Mouse (Mus musculus) lung, postnatal 4 days (tissue): ENCODE data around the gene Ptpa.
"Not testable (repeated sequence)": the region's sequence is repeated elsewhere in the genome, so short reads cannot be mapped to it uniquely, and the experiment has no call there.

Source experiments
- DNase-seq, 2 experiments: peaks; one replicate each; pipeline ENCODE4 v3.0.0; 2021

Ptpa gene

DNA sequence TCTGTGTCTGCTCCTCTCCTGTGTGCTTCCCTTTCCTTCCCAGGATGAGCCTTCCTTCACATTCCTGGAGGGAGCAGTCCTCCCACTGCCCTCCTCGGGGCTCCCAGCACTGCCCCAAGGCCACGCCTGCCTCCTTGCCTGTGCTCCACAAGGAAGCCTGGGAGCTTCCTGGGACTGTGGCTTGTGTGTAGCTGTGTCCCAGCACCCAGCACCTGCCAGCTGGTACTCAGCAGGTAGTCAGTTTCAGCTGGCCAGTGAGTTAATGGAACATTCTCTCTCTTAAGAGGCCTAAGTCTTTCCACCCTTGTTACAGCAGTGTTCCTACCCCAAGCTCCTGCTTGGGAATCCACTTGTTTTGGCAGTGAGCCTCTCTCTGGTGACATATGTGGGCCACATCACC lies 13.0 kb upstream of the Ptpa start:
- DNase-seq: no peak

DNA sequence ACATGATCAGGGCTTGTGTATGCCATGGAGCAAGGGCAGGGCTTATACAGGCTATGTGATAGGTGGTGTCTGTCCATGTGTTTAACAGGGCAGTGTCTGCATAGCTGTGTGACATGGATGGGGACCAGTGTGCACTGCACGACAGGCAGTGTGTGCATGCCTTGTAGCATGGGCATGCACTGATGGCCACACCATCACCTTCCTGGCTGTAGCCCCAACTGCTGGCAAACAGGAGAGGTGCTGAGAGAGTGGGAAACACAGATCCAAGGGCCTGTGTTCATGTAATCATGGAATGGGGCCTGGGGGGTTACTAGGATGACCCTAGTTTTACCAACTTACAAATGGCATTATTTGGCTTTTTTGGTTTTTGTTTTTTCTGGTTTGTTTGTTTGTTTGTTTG lies 12.0 kb upstream of the Ptpa start:
- no peak for DNase-seq

DNA sequence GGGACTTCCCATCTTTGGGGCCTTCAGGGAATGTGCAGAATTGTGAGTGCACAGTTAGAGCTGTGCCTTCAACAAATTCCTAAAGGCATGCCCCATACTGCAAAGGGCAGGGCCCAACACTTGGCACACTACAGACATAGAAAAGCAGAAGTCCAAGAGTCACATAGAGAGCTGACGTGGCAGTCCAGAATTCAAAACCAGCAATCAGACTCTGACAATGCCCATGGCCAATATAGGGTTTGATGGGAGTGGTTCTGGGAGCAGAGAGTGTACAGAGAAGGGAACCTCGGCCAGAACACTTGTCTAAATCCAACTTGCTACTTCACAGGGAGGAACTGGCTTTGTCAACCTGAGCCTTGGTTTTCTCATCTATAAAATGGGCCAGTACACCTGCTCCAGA lies 8.6 kb upstream of the Ptpa start:
- DNase-seq: no peak

DNA sequence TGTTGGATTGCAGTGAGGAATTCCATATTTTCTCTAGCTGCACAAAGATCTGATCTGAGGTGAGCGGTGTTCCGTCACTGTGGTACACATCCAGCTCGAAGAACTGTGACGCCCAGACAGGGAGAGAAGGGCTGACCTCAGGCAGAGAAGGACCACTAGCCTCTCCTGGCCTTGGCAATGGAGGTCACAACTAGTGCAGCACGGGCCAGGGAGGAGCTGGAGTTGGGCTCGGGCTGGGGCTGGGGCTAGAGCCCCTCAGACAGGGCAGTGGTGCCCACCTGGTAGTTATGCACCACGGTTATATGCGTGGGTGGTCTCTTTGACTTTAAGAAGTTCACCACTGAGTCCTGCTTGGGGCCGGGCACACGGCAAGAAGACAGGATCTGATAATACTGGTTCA lies 8.1 kb upstream of the Ptpa start:
- no peak for DNase-seq

DNA sequence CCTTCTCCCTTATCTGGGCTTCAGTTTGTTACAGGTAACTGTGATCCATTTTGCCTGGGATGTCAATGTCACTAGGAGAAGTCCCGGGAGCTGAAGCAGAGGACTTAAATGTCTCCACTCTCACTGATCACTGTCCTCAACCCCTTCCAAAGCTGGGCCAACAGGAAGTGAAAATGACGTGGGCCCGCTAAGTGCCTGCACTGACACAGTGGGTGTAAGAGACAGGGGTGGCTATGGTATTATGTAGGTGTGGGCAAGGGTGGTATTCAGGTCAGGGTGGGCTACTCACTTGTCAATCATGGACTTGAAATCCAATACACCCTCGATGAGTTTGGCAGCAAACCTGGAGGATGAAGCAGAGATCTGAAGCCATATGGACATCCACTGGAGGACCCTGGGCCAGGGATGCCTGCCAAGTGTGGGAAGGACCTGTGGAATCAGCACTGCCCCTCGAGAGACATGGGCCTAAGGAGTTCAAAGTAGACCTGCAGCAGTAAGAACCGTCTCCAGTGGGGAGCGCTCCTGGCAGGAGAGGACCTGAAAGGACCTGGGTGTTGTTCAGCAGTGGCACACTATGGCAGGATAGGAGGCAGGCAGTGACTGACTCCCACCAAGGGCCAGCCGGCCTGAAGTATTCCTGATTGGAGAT lies 7.3 kb upstream of the Ptpa start:
- no peak for DNase-seq

DNA sequence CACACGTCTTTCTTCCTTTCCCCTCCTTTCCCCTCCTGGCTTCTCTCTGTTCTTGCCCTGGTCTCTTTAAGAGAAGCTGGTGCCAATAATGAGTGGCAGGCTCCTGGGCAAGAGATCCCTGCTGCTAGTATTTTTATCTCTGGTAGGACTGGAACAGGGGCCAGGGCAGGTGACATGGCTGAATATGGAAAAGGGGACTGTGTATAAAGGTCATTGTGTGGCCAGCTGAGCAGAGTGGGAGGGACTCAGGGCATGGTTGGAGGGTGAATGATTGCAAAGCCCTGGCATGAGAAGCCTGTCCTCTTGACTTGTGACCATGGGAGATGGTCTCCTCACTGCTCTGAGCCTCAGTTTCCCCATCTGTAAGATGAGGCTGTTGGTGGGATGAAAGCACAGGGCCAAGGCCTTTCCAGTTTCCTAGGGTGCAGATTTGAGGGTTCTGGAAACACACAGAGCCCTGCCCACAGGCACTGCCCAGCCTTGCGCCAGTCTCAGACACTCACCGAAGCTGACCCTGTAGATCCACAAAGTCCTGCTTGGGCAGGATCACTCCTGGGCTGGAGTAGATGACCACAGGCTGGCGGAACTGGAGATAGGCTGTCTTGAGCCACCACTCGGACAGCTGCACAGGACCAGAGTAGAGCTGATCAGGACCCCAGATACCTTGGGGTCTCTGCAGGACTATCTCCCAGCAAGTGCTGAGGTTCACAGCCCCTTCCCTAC lies 6.2 kb upstream of the Ptpa start:
- no peak for DNase-seq

DNA sequence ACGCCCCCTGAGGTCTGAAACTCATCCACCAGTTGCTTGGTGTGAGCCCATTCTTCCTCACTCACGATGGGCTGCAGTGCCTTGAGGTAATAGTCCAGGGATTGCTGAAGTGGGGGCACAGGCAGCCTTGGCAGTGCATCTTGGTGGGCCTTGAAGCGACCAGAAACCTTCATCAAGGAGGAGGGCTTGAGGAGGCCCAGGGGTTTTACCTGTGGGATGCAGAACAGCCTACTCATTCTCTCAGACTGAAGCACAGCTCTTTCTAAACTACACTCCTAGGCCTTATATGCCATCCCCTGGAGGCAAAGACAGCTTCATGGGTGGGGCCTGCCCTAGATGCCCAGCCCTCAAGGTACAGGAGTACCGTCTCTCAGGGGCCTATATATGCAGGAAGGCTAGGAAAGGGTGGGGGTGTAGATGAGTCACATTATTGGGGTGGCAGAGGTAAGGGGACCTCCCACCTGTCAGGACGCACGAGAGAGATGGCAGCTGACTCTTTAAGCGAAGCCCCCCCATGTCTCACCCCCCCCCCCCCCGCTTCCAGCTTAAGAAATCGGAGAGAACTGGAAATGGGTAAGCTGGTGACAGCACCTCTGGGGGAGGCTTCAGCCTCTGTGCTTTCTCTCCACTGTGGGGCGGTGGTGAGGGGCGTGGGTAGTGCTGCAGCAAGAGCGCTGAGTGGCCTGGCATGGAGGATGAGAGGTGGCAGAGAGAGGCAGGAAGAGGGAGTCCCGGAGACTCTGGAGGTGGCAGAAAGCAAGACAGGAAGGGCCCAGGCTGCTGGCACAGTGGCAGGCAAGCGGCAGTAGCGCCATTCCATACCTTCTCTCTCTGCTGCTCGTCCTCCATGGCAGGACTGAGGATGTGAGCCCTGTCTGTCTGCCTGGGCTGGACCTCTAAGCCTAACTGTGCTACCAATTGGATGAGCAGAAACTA lies 2.5 kb upstream of the Ptpa start:
- no peak for DNase-seq

DNA sequence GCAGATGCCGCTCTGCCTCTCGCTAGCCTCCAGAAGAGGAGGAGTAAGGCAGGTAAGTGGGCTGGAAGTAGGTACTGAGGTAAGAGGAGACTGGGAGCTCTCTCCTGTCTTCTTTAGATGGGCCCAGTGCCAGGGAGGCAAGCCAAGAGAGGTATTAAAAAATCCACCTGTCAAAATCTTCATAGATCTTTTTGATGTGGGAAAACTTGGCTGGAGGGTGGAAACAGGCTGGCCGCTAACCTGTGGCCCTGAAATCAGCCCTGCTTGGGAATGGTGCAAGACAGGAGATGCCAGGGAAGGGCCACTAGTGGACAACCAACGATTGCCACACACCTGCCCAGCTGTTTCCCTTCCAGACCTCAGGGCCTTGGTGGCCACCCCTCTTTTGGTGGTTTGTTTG lies 1.7 kb upstream of the Ptpa start:
- peak; percentile 36 for DNase-seq

DNA sequence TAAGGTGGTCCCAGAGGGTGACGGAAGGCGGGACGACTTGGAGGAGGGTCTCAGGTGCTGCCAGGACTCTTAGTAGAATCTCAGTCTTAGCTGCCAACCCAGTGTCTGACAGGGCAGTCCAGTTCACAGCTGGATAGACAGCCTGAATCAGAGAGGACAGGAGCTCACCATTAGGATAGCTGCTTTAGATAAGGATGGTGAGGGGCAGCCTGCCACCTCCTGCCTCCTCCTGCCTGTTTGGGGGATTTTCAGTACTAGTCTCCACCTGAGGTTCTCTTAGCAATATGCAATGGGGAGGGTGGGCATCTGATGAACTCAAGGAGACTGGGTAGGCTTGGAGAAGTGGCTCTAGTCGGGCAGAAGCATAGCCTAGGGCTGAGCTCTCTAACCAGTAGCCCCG lies 1.2 kb upstream of the Ptpa start:
- no peak for DNase-seq

DNA sequence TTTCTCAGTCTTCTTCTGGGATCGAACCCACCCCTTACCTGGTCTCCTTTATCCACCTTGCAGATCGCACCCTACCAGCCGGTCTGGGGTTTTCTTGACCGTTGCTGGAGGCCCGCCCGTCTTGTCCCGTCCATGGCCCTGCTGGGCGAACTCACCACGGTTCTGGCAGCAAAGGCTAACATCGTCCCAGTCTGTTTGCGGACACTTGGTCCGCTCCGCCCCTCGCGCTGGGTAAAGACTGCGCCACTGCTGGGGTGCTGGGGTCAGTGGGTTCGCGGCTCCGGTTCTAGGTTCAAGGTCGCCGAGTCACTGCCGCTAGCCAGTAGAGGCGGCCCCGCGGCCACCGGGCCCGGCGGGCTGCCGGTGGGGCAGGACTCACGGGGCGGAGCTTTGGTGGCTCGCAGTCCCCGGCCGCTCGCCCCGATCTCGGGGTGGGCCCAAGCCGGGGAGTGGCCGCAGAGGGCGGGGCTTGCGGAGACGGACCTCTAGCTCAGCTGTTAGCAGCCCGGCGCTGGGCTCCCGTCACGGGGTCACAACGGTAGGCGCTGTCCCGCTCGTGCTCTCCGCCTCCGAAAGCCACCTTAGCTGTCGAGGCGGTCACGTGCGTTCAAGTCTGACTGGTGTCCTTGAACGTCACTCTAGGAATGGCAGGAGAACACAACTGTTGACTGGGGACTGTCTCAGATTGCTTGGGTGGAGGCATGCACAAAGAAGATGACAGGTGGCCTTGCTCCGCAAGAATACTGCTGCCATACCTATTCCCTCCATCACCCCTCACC lies 493 bp upstream of the Ptpa start, which contains the start of gene Crat:
TSS of gene Crat (minus strand) at position 657 of the 779 bp plus-strand sequence.
- DNase-seq: peak; percentile 94 to 97

DNA sequence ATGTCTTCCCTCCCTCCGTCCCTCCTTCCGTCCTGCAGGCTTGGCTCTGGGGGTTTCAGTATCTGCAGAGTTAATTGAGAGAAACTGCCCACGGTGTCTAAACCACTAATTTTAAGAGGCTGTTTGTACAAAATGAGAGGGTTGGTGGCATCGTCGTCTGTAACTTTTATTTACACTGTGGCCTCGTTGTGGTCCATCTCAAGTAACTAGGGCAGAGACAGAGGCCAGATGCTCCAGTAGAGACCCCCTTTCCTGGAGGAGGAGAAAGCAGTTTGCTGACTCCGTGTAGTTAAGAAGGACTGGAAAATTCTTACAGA lies 768 bp downstream of the Ptpa start:
- DNase-seq: no peak

DNA sequence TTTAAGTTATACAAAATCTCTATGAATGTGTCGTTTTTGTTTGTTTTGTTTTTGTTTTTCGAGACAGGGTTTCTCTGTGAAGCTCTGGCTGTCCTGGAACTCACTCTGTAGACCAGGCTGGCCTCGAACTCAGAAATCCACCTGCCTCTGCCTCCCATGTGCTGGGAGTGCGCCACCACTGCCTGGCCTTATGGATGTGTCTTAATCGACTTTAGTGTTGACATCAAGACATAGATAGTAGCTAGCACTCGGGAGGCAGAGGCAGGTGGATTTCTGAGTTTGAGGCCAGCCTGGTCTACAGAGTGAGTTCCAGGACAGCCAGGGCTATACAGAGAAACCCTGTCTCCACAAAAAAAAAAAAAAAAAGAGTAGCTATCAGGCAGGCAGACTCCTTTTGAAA lies 1.3 kb downstream of the Ptpa start:
- not testable (repeated sequence) for DNase-seq

DNA sequence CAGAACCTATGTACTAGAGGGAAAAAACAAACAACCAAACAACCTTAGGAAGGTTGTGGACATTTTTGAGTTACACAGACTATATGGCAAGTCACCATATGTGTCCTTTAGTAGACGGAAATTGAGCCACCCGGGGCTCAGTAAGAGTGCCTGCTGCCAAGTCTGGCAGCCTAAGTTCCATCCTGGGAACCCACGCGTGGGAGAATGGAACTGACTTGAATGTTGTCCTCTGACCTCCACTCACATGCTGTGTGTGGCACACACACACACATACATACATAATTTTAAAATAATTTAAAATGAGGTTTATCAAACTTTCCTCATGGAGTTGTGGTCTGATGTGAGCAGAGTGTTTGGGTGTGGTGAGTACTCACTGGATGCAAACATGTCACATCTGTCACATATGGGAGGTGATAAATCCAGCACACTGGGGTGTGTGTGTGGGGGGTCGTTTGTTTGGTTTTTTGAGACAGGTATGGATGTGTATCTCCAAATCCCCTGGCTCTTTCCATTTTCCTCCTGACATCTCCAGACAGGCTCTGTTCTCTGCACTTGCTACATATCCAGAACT lies 1.8 kb downstream of the Ptpa start:
- no peak for DNase-seq

DNA sequence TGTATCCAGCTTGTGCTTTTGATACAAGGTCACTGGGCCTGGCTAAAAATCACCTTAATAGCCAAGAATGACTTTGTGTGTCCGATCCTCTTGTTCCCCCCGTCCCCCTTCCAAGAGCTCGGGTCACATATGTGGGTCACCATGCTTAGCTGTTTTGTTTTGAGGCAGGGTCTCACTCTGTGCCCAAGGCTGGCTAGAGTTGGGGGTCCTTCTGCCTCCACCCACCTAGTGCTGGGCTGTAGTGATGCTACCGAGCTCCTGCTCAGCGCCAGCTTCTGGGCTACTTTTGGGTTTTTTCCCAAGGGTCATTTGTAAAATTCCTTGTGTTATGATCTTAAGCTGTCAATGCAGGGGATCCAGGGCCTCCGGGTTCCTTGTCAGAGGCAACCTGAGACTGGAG lies 2.4 kb downstream of the Ptpa start:
- DNase-seq: no peak

DNA sequence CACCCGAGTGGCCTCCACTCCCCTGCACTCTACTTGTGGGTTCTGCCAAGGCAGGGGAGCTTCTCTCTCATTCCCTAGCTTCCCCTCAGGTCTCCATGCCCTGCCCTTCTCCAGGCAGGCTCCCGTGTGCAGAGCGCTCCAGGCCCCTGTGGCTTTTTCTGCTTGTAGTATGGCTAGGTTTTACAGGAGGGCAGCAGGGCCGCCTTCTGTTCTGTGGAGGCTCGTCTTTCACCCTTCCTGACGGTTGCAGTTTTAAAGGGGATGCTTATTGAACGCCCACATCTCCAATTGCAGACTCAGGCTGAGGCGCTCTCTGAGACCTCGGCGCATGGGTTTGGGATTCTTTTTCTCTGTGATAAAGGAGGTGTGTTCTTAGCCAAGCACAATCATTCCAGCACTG lies 3.3 kb downstream of the Ptpa start:
- no peak for DNase-seq

DNA sequence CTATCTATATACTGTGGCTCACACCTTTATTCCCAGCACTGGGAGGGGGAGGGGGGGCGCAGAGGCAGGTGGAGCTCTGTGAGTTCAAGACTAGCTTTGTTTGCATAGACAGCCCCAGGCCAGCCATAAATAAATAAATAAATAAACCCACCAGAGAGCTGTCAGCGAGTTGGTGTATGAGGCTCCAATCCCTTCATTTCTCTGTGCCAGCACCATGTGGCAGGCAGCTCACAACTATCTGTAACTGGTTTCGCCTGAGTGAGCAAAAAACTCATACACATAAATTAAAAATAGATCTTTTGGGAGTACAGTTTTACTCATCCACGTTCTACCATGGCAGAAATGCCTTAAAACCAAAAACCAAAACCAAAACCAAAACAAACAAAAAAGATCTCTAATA lies 5.6 kb downstream of the Ptpa start:
- DNase-seq: no peak

DNA sequence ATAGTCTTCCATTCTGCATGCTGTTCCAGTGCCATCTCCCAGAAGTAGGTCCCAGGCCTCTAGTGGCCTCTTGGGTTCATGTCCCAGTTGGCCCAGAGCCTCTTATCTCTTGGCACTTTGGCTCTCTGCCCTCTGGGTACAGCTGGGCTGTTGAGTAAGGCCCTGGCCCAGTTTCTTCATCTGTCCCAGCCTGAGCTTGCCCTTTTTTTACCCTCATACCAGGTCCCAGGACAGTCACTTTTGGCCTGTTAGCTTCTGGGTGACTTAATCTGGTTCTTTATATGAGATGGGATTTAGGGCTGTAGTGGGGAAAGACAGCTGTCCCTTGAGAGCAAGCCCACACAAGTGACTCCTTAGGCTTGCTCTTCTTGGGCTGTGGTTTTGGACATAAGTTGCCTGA lies 13.3 kb downstream of the Ptpa start:
- DNase-seq: peak in 1 of 2 experiments; percentile 64

DNA sequence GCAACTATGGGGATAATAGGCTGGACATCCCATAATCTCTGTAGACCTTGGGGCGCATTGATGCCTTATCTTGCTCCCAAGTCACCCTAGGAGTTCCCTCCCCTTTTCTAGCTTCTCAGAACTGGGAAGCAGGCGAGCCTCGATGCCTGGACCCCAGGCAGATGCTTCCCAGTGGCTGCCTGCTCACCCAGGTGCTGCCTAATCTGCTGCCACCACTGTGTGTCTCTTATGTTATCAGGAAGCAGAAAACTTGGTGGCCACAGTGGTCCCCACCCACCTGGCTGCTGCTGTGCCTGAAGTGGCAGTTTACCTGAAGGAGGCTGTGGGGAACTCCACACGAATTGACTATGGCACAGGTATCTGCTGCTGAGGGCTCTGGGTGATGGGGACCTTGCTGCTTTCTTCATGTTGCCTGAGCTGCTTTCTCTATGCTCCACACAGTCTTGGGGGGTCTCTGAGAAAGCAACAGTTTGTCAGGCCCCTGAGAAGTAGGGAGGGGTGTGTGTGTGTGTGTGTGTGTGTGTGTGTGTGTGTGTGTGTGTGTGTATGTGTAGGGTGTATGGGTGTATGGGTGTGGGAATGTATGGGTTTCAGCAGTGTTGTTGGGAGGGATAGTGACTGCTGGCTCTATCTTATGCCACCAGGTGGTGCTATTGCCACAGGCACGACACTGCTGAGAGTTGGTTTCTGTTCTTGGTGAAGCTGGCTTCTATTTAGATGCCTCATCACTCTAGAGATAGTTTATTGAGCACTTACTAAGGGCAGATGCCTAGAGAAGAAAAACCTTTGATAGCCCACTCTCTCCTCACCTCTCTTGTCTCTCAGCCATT lies 19.7 kb downstream of the Ptpa start:
- peak; percentile 69 to 80 for DNase-seq

DNA sequence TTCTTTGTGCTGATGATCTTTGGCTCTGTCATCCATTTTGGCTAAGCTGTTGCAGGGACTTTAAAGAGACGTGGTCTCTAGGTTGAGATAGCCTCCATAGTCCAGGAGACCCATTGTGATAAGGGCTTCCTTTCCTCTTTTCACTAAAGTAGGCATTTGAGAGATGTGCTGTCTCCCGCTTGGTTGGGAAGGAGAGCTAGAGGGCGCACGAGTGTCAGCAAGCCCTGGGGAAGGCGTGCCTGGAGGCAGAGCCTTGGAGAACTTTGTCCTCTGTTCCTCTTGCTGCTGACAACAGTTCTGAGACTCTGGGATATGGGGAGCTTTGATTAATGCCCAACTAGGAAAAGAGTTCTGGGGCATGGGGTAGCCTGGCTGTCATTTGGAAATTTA lies 20.3 kb downstream of the Ptpa start:
- peak; percentile 66 to 70 for DNase-seq

DNA sequence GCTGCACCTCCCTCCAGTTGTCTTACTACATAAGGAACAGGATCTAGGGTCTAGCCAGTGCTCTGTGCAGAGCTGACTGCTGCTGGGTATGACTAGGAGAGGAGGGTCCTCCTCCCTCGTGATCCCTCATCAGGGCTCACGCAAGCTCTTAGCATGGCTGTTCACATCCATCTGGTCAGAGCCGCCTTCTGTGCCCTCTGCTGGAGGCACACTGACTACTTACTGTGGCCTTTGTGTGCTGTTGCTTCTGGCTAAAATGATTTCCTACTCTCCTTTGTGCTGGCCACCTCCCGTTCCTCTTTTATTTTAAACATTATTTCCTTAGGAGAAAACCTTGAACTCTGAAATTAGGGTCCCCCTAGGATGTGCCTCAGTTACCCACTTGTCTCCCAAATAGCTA lies 21.0 kb downstream of the Ptpa start:
- DNase-seq: no peak

DNA sequence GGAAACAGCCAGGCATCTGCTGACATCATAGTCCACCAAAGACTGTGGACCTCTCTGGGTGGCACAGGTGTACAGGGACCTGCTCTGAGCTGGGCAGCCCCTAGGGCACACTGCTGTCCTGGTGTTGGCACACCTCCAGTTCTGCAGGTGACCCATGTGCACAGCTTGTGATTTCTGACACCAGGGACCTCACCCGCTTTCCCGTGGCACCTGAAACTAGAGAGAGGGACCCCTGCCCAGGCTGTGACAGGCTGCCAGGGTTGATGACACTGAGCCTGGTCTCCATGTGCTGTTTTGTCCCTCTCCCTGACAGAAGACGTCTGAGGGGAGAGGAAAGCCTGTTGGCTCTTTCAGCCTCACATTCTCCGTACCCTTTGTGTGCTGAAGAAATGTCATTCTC lies 22.0 kb downstream of the Ptpa start:
- DNase-seq: no peak

DNA sequence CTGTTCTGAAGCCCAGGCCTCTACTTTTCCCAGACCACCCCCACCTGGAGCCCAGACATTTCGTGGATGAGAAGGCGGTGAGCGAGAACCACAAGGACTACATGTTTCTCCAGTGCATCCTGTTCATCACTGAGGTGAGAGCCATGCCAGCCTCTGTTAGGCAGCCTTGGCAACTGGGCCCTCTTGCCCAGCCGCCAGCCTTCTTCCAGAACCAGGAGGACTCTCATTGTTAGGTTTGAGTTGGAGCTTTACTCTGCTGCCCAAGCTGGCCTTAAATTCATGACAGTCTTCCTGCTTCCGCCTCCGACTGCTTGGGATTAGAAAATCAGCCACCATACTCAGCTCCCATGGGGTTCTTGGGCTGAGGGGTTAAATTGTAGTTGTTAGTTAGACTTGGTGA lies 23.8 kb downstream of the Ptpa start:
- DNase-seq: no peak
